Mouse (Mus musculus): ENCODE data around the gene Olfr1424. TPM values are rescaled to one million over a fixed set of nuclear protein-coding genes. Genes with fewer than 3 reads are reported as not detected.

Gene Olfr1424
- polyA plus RNA-seq, 1 experiment from 2014 or later = not detected

- H3K9ac ChIP-seq (replicated peaks; ENCODE audit: low read depth) = no peak overlapping the region
- no peak for TF ChIP-seq CTCF (IDR thresholded peaks at IDR 0.05)
- no peak overlapping the region for H3K4me2 ChIP-seq (replicated peaks; ENCODE audit: low read depth, low read length)
- no peaks in the 10 kb centered on the region for H3K9me3 ChIP-seq (ENCODE audit: low read length)
- ATAC-seq (no peak), DNase-seq (ENCODE audit: low spot score) (no peak)
- 90% methylated on average over 5 of the region's 5 CpGs for WGBS
- H3K4me1 ChIP-seq (ENCODE audit: insufficient read depth, low read depth, low read length) = no peaks in the 10 kb centered on the region
- H3K27ac ChIP-seq (ENCODE audit: low read length) = no peak overlapping the region
- H3K4me3 ChIP-seq (ENCODE audit: low read depth, low read length) = no peak overlapping the region
- no peaks in the 10 kb centered on the region for H3K27me3 ChIP-seq (replicated peaks; ENCODE audit: insufficient read depth, low read length)
- H3K36me3 ChIP-seq (ENCODE audit: insufficient read depth, low read length) = no peaks in the 10 kb centered on the region
These were observed 19.3 kb downstream of the Olfr1424 start for GRCm38 (mm10) chr19:12043163-12043562.

- ATAC-seq = no peak
- no peak for DNase-seq (ENCODE audit: low spot score)
- Histone ChIP-seq H3K4me1 (ENCODE audit: insufficient read depth, low read depth, low read length) (no peaks in the 10 kb centered on the region), H3K4me2 (replicated peaks; ENCODE audit: low read depth, low read length) (no peak within 1 kb of the TSS), H3K27me3 (replicated peaks; ENCODE audit: insufficient read depth, low read length) (no peaks in the 10 kb centered on the region), H3K9ac (replicated peaks; ENCODE audit: low read depth) (no peak within 1 kb of the TSS), H3K4me3 (ENCODE audit: low read depth, low read length) (no peak within 1 kb of the TSS), H3K36me3 (ENCODE audit: insufficient read depth, low read length) (no peaks in the 10 kb centered on the region), H3K9me3 (ENCODE audit: low read length) (no peaks in the 10 kb centered on the region), H3K27ac (ENCODE audit: low read length) (no peak within 1 kb of the TSS)
- WGBS = 55% methylated on average over 2 of the region's 2 CpGs
- TF ChIP-seq CTCF (IDR thresholded peaks at IDR 0.05) (no peak), EP300 (IDR thresholded peaks at IDR 0.05) (no peak)
These were observed 21.3 kb downstream of the Olfr1424 start, which contains the start of gene Olfr1423 for GRCm38 (mm10) chr19:12041217-12041616. TSS of gene Olfr1423 (minus strand) at chr19:12041317.

- no peaks in the 10 kb centered on the region for H3K36me3 ChIP-seq (ENCODE audit: insufficient read depth, low read length)
- no peaks in the 10 kb centered on the region for H3K9me3 ChIP-seq (ENCODE audit: low read length)
- TF ChIP-seq EP300 (IDR thresholded peaks at IDR 0.05) (no peak), CTCF (IDR thresholded peaks at IDR 0.05) (no peak)
- no peak overlapping the region for H3K9ac ChIP-seq (replicated peaks; ENCODE audit: low read depth)
- no peak for DNase-seq (ENCODE audit: low spot score)
- H3K4me1 ChIP-seq (ENCODE audit: insufficient read depth, low read depth, low read length) = no peaks in the 10 kb centered on the region
- no peak overlapping the region for H3K27ac ChIP-seq (ENCODE audit: low read length)
- no peaks in the 10 kb centered on the region for H3K27me3 ChIP-seq (replicated peaks; ENCODE audit: insufficient read depth, low read length)
- no peak overlapping the region for H3K4me2 ChIP-seq (replicated peaks; ENCODE audit: low read depth, low read length)
- no peak overlapping the region for H3K4me3 ChIP-seq (ENCODE audit: low read depth, low read length)
- ATAC-seq = no peak
These were observed 24.8 kb downstream of the Olfr1424 start for GRCm38 (mm10) chr19:12037727-12038126.

GRCm38 (mm10) chr19:12026606-12027005 lies 35.9 kb downstream of the Olfr1424 start:
- no peak for ATAC-seq
- Histone ChIP-seq H3K4me3 (ENCODE audit: low read depth, low read length) (no peak overlapping the region), H3K27ac (ENCODE audit: low read length) (no peak overlapping the region), H3K27me3 (replicated peaks; ENCODE audit: insufficient read depth, low read length) (no peaks in the 10 kb centered on the region), H3K4me2 (replicated peaks; ENCODE audit: low read depth, low read length) (no peak overlapping the region), H3K36me3 (ENCODE audit: insufficient read depth, low read length) (no peaks in the 10 kb centered on the region), H3K4me1 (ENCODE audit: insufficient read depth, low read depth, low read length) (no peaks in the 10 kb centered on the region), H3K9ac (replicated peaks; ENCODE audit: low read depth) (no peak overlapping the region), H3K9me3 (ENCODE audit: low read length) (no peaks in the 10 kb centered on the region)
- 24% methylated on average over 2 of the region's 2 CpGs for WGBS
- TF ChIP-seq CTCF (IDR thresholded peaks at IDR 0.05) = no peak
- no peak for TF ChIP-seq EP300 (IDR thresholded peaks at IDR 0.05)
- no peak for DNase-seq (ENCODE audit: low spot score)

- 64% methylated on average over 3 of the region's 3 CpGs for WGBS
- H3K36me3 ChIP-seq (ENCODE audit: insufficient read depth, low read length) = no peaks in the 10 kb centered on the region
- H3K4me1 ChIP-seq (ENCODE audit: insufficient read depth, low read depth, low read length) = no peaks in the 10 kb centered on the region
- H3K9ac ChIP-seq (replicated peaks; ENCODE audit: low read depth) = no peak overlapping the region
- ATAC-seq (peak; percentile 30; the same call in 1 of the 2 replicates), DNase-seq (ENCODE audit: low spot score) (no peak)
- no peak overlapping the region for H3K4me2 ChIP-seq (replicated peaks; ENCODE audit: low read depth, low read length)
- no peaks in the 10 kb centered on the region for H3K9me3 ChIP-seq (ENCODE audit: low read length)
- TF ChIP-seq CTCF (IDR thresholded peaks at IDR 0.05) (no peak), EP300 (IDR thresholded peaks at IDR 0.05) (no peak)
- H3K27ac ChIP-seq (ENCODE audit: low read length) = no peak overlapping the region
- no peak overlapping the region for H3K4me3 ChIP-seq (ENCODE audit: low read depth, low read length)
- H3K27me3 ChIP-seq (replicated peaks; ENCODE audit: insufficient read depth, low read length) = no peaks in the 10 kb centered on the region
These were observed 37.1 kb downstream of the Olfr1424 start for GRCm38 (mm10) chr19:12025333-12025732.

GRCm38 (mm10) chr19:12024149-12024548 lies 38.3 kb downstream of the Olfr1424 start:
- no peak overlapping the region for H3K9ac ChIP-seq (replicated peaks; ENCODE audit: low read depth)
- H3K4me2 ChIP-seq (replicated peaks; ENCODE audit: low read depth, low read length) = no peak overlapping the region
- no peaks in the 10 kb centered on the region for H3K4me1 ChIP-seq (ENCODE audit: insufficient read depth, low read depth, low read length)
- ATAC-seq = no peak
- H3K27me3 ChIP-seq (replicated peaks; ENCODE audit: insufficient read depth, low read length) = no peaks in the 10 kb centered on the region
- no peak overlapping the region for H3K27ac ChIP-seq (ENCODE audit: low read length)
- H3K36me3 ChIP-seq (ENCODE audit: insufficient read depth, low read length) = no peaks in the 10 kb centered on the region
- WGBS = 61% methylated on average over 4 of the region's 4 CpGs
- no peaks in the 10 kb centered on the region for H3K9me3 ChIP-seq (ENCODE audit: low read length)
- TF ChIP-seq EP300 (IDR thresholded peaks at IDR 0.05) (no peak), CTCF (IDR thresholded peaks at IDR 0.05) (no peak)
- peak; percentile 21 for DNase-seq (ENCODE audit: low spot score)
- H3K4me3 ChIP-seq (ENCODE audit: low read depth, low read length) = no peak overlapping the region

GRCm38 (mm10) chr19:12016192-12016591 lies 46.3 kb downstream of the Olfr1424 start:
- no peaks in the 10 kb centered on the region for H3K36me3 ChIP-seq (ENCODE audit: insufficient read depth, low read length)
- H3K4me2 ChIP-seq (replicated peaks; ENCODE audit: low read depth, low read length) = no peak overlapping the region
- no peaks in the 10 kb centered on the region; the same call in 1 of the 2 replicates for H3K4me1 ChIP-seq (ENCODE audit: insufficient read depth, low read depth, low read length)
- ATAC-seq (no peak), DNase-seq (ENCODE audit: low spot score) (no peak)
- no peak for TF ChIP-seq EP300 (IDR thresholded peaks at IDR 0.05)
- no peak for TF ChIP-seq CTCF (IDR thresholded peaks at IDR 0.05)
- whole genome bisulfite sequencing = 75% methylated on average over 4 of the region's 4 CpGs
- H3K4me3 ChIP-seq (ENCODE audit: low read depth, low read length) = no peak overlapping the region
- no peak overlapping the region for H3K27ac ChIP-seq (ENCODE audit: low read length)
- no peaks in the 10 kb centered on the region for H3K27me3 ChIP-seq (replicated peaks; ENCODE audit: insufficient read depth, low read length)
- no peaks in the 10 kb centered on the region for H3K9me3 ChIP-seq (ENCODE audit: low read length)
- no peak overlapping the region for H3K9ac ChIP-seq (replicated peaks; ENCODE audit: low read depth)
